Mouse (Mus musculus): Measurements from ENCODE around the gene Hspa1l.

DNA sequence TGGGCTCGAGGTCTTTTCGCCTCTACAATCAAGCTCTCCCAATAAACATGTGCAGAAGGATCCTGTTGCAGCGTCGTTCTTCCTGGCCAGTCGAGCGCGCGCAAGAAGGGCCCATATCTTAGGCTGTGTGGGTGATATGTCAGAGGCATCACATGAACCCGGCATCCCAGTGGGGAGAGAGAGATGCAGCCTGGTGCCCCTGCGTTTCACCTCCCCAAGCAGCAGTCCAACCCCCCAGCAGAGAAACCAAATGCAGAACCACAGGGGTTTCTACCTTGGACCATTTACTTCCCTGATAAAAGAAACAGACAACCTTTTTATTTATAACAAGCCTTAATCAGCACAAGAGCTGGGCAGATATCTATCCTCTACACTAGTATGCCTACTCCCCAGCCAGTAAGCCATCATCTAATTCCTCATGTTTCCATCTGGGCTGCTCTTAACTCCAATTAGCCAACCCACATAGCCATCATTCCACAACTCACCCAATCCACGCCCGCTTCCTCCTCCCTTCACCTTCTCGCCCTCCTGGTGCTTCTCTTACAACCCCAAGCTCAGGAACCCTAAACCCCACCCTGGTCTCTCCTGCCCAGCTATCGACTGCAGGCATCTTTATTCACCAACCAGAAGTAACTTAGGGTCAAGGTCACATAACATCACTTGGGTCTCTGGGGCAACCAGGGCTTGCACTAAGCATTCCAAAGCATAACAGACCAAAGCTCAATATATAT, 24.1 kb downstream of the Hspa1l start:
- no peak for TF ChIP-seq POLR2A (IDR thresholded peaks at IDR 0.05; ENCODE audit: borderline replicate concordance, low read depth, low read length)
- TF ChIP-seq CTCF (IDR thresholded peaks at IDR 0.05; ENCODE audit: low read depth, low read length), result no peak

Data from bone marrow macrophage, adult 2 months (primary cell).